Mouse (Mus musculus) T-helper 17 cell (primary cell): ENCODE measurements at regions not wholly inside any gene's neighbourhood (a gene's known extent, or its start where the extent isn't known, plus 50 kb on each side); places are given as distances from the start of the nearest gene placed in this dataset.
"Not testable (repeated sequence)": the region's sequence is repeated elsewhere in the genome, so short reads cannot be mapped to it uniquely, and the experiment has no call there.

Experiments
- in situ Hi-C, 2 experiments: fragments of 300-600 bp; cut with MboI, MseI; formaldehyde crosslinking; loops; 1 replicate in 1 of 2; 2 replicates in 1 of 2; pipeline ENCODE4 v1.15.1; 2025; ENCODE audit warnings: high pct_unique_total_duplicates in 2 of 2

DNA sequence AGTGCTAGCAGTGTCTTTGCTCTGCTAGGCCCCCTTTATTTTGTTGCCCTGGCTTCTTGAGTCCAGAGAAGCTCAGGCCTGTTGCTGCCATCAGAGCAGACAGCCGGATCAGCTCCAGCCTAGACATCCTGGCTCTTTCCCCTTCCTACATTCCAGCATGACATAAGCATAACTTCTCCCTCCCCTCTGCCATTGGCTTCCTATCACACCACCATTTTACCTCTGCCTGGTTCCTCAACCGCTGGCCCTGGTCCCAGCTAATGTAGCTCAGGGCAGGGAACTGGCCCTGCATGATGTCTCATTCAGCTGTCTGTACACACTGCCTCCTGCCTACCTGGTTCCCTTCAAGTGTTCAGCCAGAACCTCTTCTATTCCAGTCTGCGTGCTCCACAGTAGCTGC lies 146.5 kb downstream of the Tmem121 start:
- in situ Hi-C loops, result no loop called here

GRCm38 (mm10) chr12:113333399-113333798 lies 147.7 kb downstream of the Tmem121 start:
- in situ Hi-C loops, result no loop called here

- in situ Hi-C loops, result not testable (repeated sequence)
Observed at GRCm38 (mm10) chr12:113333853-113334252, 148.1 kb downstream of the Tmem121 start.

DNA sequence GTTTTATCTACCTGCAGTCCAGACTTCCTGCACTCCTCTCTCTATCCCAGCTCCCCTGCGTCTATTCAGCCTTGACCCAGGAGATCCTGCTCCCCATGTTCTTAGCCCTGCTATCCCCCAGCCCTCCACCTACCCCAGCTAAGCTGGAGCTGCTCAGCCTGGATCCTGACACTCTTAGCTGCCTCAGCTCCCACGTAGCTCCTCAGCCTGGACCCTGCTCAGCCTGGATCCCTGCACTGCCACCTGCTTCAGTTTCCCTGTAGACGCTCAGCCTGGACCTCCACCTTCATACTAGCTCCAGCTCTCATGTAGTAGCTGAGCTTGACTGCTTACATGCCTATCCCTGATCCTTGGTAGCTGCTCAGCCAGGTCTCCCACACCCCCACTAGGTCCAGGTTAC lies 151.5 kb downstream of the Tmem121 start:
- in situ Hi-C loops, result no loop called here

- in situ Hi-C loops, result no loop called here
Observed at GRCm38 (mm10) chr12:113338891-113339290, 150.4 kb upstream of the Adam6b start.

DNA sequence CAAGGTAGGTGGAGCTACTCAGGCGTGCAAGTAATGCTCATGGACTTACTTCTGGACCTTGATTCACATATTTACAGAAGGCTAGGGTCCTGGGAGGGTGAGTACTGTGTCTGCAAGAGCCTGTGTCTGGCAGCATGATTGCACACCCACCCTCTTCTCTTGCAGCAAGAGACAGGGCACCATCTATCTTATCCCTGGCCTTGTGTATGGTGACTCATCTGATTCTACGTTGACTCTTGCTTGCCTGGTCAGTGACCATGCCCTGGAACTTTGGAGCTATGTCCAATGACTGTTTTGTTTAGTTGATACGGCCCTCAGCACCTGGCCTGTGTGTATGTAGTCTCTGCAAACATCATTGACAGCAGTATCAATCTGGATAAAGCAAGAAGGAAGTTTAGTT lies 148.3 kb upstream of the Adam6b start:
- in situ Hi-C loops, result no loop called here

DNA sequence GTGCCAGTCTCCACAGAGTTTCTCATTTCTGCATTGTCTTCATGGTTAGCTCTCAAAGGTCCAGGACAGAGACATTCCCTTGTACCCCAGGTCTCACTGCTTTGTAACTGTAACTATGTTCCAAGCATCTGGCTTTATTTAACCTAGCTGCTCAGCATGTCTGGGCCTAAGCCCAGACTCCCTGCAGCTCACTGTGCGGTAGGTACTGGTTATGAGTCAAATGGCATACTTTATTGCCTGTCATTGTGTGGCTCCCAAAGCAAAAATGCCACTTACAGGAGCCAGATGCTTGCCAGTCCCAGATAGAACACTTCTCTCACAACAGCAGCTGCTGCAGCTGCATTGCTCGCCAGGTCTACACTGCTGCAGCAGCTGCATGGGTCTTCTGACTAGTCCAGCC lies 134.2 kb upstream of the Adam6b start:
- in situ Hi-C loops, result no loop called here

DNA sequence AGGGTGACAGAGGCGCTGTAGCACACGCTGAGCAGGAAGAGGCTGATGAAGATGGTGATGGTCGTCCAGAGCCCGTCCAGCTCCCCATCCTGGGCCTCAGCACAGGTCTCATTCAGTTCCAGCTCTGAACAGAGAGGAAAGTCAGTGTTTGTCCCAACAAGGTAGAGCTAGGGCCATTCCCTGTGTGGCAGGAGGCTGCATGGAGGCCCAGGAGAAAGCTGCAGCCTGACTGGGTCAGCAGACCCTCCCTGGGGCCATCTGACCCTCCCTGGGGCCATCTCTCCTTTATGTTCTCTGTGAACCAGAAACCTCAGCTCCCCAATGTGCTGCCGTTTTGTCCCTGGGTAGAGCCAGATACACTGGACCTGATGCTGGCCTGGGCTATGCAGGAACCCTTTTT lies 131.2 kb upstream of the Adam6b start:
- in situ Hi-C loops, result no loop called here

- in situ Hi-C loops, result no loop called here
Observed at GRCm38 (mm10) chr12:113360032-113360431, 129.3 kb upstream of the Adam6b start.

- in situ Hi-C loops, result no loop called here
Observed at GRCm38 (mm10) chr12:113362409-113363038, 126.8 kb upstream of the Adam6b start.

DNA sequence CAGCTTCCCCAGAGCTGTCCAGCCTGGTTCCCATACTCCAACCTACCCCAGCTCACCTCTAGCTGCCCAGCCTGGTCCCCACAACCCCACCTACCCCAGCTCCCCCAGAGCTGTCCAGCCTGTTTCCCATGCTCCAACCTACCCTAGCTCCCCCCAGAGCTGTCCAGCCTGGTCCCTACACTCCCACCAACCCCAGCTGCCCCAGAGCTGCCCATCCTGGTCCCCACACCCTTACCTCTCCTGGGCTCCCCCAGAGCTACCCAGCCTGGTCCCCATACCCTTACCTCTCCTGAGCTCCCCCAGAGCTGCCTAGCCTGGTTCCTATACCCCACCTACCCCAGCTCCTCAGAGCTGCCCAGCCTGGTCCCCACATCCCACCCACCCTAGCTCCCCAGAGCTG lies 125.3 kb upstream of the Adam6b start:
- in situ Hi-C loops, result no loop called here

DNA sequence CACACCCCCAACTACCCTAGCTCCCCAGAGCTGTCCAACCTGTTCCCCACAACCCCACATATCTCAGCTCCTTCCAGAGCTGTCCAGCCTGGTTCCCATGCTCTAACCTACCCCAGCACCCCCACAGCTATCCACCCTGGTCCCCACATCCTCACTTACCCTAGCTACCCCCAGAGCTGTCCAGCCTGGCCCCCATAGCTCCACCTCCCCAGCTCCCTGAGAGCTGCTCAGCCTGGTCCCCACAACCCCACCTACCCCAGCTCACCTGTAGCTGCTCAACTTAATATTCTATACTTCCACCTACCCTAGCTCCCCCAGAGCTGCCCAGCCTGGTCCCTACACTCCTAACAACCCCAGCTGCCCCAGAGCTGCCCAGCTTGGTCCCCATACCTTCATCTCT lies 124.9 kb upstream of the Adam6b start:
- in situ Hi-C loops, result no loop called here

DNA sequence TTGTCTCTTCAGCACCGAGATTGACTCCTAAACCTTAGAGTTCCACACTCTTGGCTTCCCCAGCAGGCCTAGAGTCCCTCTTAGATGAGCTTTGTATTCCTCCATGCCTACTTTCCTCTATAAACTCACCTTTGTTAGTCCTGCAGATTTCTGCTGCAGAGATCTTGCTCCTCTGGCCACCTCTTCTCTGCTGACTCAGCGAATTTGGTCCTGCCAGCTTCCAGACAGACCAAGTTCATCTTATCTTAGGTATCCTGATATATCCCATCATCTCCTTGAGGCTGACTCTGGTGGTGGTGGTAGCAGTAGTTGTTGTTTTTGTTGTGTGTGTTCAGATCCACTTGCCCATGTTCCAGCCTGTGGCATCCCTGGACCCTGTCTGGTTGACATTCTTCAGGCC lies 123.5 kb upstream of the Adam6b start:
- in situ Hi-C loops, result no loop called here

DNA sequence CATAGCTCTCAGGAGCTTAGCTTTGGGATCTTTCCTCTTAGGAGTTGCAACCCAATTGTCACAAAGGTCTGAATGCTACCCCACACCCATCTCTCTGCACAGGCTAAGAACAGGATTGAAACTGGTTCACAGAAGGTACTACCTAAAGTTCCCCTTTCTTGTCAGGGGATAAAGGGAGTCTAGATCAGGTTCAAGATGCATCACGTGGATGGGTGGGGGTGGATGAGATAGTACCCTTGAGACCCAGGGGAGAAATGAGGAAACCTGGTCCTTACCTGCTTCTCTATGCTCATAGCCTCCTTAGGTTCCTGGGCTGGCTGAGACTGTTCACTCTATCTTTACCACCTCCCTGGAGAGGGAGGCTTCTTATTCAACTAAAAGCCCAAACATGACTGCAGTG lies 122.9 kb upstream of the Adam6b start:
- in situ Hi-C loops, result no loop called here

GRCm38 (mm10) chr12:113401578-113402113 lies 87.7 kb upstream of the Adam6b start:
- in situ Hi-C loops, result no loop called here

- in situ Hi-C loops, result no loop called here
Observed at GRCm38 (mm10) chr12:113402823-113403222, 86.5 kb upstream of the Adam6b start.

GRCm38 (mm10) chr12:113411113-113411512 lies 78.2 kb upstream of the Adam6b start:
- in situ Hi-C loops, result loop anchor here in 1 of 2 experiments (10.0 kb wide), 1 partner anchor 1286 kb away; no protein-coding TSS in a partner anchor

DNA sequence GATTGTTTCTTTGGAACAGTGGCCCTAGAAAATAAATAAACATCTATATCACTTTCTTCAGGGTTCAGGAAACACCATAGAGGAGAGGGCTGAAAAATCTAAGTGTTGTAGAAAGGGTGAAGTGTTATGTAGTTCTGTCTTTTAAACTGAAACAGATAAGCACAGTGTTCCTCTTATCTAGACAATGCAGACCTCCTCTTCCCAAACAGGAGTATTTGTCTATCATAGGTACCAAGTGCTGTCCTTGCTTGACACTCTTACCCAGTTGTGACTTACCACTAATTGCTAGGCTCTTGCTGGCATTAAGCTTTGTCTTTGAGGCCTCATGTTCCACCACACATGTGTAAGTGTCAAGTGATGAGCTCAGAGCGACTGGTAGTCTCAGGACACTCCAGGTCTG lies 75.3 kb upstream of the Adam6b start:
- in situ Hi-C loops, result loop anchor here in 1 of 2 experiments (10.0 kb wide), 1 partner anchor 1289 kb away; no protein-coding TSS in a partner anchor

DNA sequence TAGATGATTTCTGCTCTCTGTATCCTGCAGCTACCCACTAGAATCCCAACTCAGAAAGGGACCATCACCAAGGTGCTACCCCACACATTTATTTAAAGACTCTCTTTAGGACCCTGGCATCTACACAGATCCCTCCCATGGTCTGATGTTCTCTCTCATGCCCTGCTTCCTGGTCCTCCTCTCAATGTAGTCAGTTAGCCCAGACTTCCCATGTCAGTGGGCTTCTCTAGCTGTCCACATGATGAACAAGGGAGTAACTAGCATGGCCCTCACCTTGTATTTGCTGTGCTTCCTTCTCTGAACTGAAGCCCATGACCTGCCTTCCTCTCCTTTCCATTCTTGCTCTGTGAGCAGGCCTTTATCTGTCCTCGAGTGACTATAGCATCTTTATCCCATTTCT lies 71.8 kb upstream of the Adam6b start:
- in situ Hi-C loops, result loop anchor here in 1 of 2 experiments (10.0 kb wide), 1 partner anchor 1293 kb away; no protein-coding TSS in a partner anchor

- in situ Hi-C loops, result loop anchor here in 1 of 2 experiments (10.0 kb wide), 1 partner anchor 1294 kb away; no protein-coding TSS in a partner anchor
Observed at GRCm38 (mm10) chr12:113418731-113419402, 70.4 kb upstream of the Adam6b start.

- in situ Hi-C loops, result loop anchor here (5.0 kb wide), 2 partner anchors 61 to 199 kb away; no protein-coding TSS in a partner anchor
Observed at GRCm38 (mm10) chr12:113420721-113421305, 68.5 kb upstream of the Adam6b start.
